Mouse (Mus musculus) midbrain, postnatal 0 days (tissue): ENCODE results near the gene Gdpd5. TPM values are rescaled to one million over a fixed set of nuclear protein-coding genes. Genes with fewer than 3 reads are reported as not detected.

ENCODE experiments used
- ATAC-seq: fragments of 200-750 bp; cut with Nextera tagmentation; 2 replicates; pipeline ENCODE4 v1.8.0; 2017; ENCODE audit warnings: moderate number of reproducible peaks, mild to moderate bottlenecking, moderate TSS enrichment, moderate library complexity; ENCODE audit not compliant: low FRiP score
- DNase-seq: peaks from one replicate; pipeline ENCODE4 v3.0.0-alpha.2; 2015; ENCODE audit warnings: low spot score
- H3K27ac ChIP-seq: fragments of 300-500 bp; sonication (generic); 2 replicates; pipeline ENCODE4 v1.5.1; 2014; ENCODE audit warnings: low read depth, mild to moderate bottlenecking, low read length, mixed read lengths
- H3K27me3 ChIP-seq: fragments of 300-500 bp; sonication (generic); 2 replicates; pipeline ENCODE4 v1.6.1; 2014; ENCODE audit warnings: low read length, control low read depth, mixed read lengths; ENCODE audit not compliant: insufficient read depth
- H3K36me3 ChIP-seq: fragments of 300-500 bp; sonication (generic); 2 replicates; pipeline ENCODE4 v1.6.1; 2014; ENCODE audit warnings: low read length, control low read depth, mixed read lengths; ENCODE audit not compliant: insufficient read depth
- H3K4me1 ChIP-seq: fragments of 300-500 bp; sonication (generic); 2 replicates; pipeline ENCODE4 v1.6.1; 2014; ENCODE audit warnings: mild to moderate bottlenecking, control low read depth, antibody characterized with exemption, low read length, mixed read lengths; ENCODE audit not compliant: insufficient read depth
- H3K4me2 ChIP-seq: fragments of 300-500 bp; sonication (generic); 2 replicates; pipeline ENCODE4 v1.6.1; 2014; ENCODE audit warnings: low read depth, mild to moderate bottlenecking, low read length, mixed read lengths; ENCODE audit not compliant: poor library complexity, severe bottlenecking
- H3K4me3 ChIP-seq: fragments of 300-500 bp; sonication (generic); 2 replicates; pipeline ENCODE4 v1.5.1; 2014; ENCODE audit warnings: low read depth, mild to moderate bottlenecking, low read length, moderate library complexity
- H3K9ac ChIP-seq: fragments of 300-500 bp; sonication (generic); replicated peaks from 2 replicates; pipeline ENCODE4 v1.6.1; 2014; ENCODE audit warnings: mild to moderate bottlenecking, low read length, moderate library complexity, mixed read lengths; ENCODE audit not compliant: poor library complexity, severe bottlenecking
- H3K9me3 ChIP-seq: fragments of 300-500 bp; sonication (generic); 2 replicates; pipeline ENCODE4 v1.6.1; 2016; ENCODE audit warnings: low read length, control low read depth
- CTCF ChIP-seq: IDR thresholded peaks from 2 replicates; pipeline ENCODE4 v1.5.1; 2016; ENCODE audit warnings: antibody characterized with exemption, mild to moderate bottlenecking
- WGBS: fragments of 180-500 bp; shearing (Covaris S2); extraction: QIAGEN DNeasy Blood & Tissue Kit; methylation state at CpG from one replicate; pipeline ENCODE4 v1.1.7; 2014; 5-methylcytosine and 5-hydroxymethylcytosine counted together
- polyA plus RNA-seq: library from polyadenylated mRNA; unstranded; fragments of >200 nt; fragmentation: Nextera tagmentation; extraction: Ambion mirVana; gene quantifications from 2 replicates; pipeline ENCODE4 v1.2.1, GENCODE M21; 2015
- total RNA-seq: library from RNA; depleted of rRNA; stranded (reverse); fragments of >200 nt; gene quantifications from 2 replicates; pipeline ENCODE4 v1.2.3, GENCODE M21; 2014; rRNA removed

Gdpd5 gene
- 41.0 and 44.6 TPM in 2 replicates for total RNA-seq
- 25.9 and 26.0 TPM in 2 replicates for polyA plus RNA-seq

DNA sequence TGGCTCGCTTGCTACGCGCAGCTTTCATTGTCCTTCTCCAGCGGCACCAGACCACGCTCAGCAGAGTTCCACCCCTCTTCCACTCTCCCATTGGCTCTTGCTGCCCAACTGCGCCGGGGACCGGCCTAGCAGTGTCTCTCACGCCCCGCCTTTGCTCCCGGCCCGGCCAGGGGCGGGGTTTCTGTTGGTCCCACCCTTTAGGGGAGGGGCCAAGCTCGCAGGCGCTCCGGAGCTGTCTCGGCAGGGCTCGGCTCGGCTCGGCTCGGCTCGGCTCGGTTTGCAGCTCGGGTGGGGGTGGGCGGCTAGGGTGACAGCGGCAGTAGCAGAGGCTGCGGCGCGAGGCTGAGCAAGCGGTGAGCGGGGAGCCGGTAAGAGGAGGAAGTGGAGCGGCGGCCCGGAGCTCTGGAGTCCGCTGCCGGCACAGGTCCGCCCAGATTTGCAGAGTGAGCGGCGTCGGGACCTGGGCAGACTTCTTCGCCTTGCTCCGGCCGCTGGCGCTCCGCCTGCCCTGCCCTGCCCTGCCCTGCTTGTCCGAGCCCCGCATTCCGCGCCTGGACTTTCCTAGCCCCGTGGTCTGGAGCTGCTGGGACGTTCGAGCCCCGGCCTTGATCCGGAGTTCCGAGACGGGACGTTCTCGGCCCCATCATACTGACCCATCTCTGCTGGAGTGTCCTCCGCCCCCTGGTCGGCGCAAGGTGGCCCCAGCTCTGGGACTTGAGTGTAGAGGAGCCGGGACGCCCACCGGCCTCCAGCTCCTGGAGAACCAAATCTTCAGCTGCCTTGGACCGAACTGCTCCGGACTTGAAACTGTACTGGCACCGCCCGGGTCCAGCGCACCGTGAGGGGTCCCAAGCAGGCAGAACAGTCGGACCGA is at the start of gene Gdpd5:
Gdpd5 (plus strand) TSS at position 201 of the 874 bp plus-strand sequence.
- H3K4me1 ChIP-seq = peaks cover 20% of the 10 kb centered on the region; the same call in 1 of the 2 replicates
- no peaks in the 10 kb centered on the region for H3K27me3 ChIP-seq
- ATAC-seq (peak; percentile 96), DNase-seq (peak; percentile 98)
- no peaks in the 10 kb centered on the region for H3K9me3 ChIP-seq
- no peak for TF ChIP-seq CTCF
- peak within 1 kb of the TSS; percentile 97 for H3K27ac ChIP-seq
- H3K4me3 ChIP-seq = peak within 1 kb of the TSS; percentile 45
- under 1% methylated on average over 72 of the region's 73 CpGs for WGBS
- H3K9ac ChIP-seq = peak within 1 kb of the TSS; percentile 75
- H3K4me2 ChIP-seq = peak within 1 kb of the TSS; percentile 88
- H3K36me3 ChIP-seq = no peaks in the 10 kb centered on the region

- Histone ChIP-seq H3K9ac (no peak overlapping the region), H3K9me3 (no peaks in the 10 kb centered on the region), H3K4me2 (no peak overlapping the region), H3K4me1 (no peaks in the 10 kb centered on the region), H3K27ac (no peak overlapping the region), H3K36me3 (peaks cover 15% of the 10 kb centered on the region), H3K4me3 (no peak overlapping the region), H3K27me3 (no peaks in the 10 kb centered on the region)
- DNase-seq (peak; percentile 63), ATAC-seq (no peak)
- WGBS = 48% methylated on average over 12 of the region's 12 CpGs
- TF ChIP-seq CTCF = peak; percentile 81
These were observed 48.3 kb upstream of the Gdpd5 start for GRCm38 (mm10) chr7:99332774-99333480.

DNA sequence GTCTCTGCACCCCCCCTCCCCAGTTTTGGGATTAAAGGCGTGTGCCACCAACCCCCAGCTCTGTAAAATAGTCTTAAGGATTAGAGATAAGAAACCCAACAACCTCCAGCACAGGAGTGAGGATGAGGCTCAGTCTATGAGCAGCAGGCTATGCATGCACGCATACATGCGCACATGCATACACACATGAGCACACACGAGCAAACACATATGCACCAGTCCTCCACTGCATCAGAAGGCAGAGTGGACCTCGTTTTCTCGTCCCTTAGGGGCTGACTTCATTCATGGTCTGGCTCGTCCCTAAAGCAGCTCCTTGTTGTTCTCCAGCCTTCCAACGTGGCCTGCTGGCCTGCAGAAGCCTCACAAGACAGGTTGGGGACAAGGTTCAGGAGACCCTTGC is 40.5 kb upstream of the Gdpd5 start:
- Histone ChIP-seq H3K27ac (no peak overlapping the region), H3K4me2 (no peak overlapping the region), H3K4me1 (no peaks in the 10 kb centered on the region), H3K36me3 (peaks cover 15% of the 10 kb centered on the region), H3K27me3 (no peaks in the 10 kb centered on the region), H3K4me3 (no peak overlapping the region), H3K9ac (no peak overlapping the region), H3K9me3 (no peaks in the 10 kb centered on the region)
- DNase-seq (no peak), ATAC-seq (no peak)
- WGBS = 79% methylated on average over 8 of the region's 8 CpGs
- TF ChIP-seq CTCF = no peak

GRCm38 (mm10) chr7:99343577-99343976 is 37.6 kb upstream of the Gdpd5 start:
- H3K9me3 ChIP-seq = no peaks in the 10 kb centered on the region
- no peak overlapping the region for H3K4me2 ChIP-seq
- no peaks in the 10 kb centered on the region for H3K36me3 ChIP-seq
- H3K4me3 ChIP-seq = no peak overlapping the region
- 90% methylated on average over 4 of the region's 4 CpGs for WGBS
- H3K27ac ChIP-seq = no peak overlapping the region
- DNase-seq (no peak), ATAC-seq (no peak)
- H3K4me1 ChIP-seq = no peaks in the 10 kb centered on the region
- no peak for TF ChIP-seq CTCF
- no peak overlapping the region for H3K9ac ChIP-seq
- H3K27me3 ChIP-seq = no peaks in the 10 kb centered on the region

DNA sequence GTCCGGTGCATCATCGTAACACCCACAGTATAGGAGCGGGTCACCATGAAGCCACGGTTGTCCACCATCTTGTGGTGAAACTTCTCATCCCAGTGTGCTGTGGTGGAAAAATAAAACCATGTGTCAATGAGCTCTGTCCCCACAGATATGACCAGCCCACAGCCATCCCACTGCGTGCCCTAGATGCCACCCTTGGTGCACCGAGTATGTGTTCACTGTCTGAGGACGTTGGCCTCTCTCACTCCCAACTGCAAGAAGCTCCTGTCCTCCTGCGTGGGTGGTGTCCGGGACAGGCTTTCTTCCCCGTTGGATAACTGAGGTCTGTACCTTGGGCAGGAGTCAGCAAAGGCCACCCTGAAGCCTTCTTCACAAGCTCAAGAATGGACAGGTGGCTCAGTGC is 33.9 kb upstream of the Gdpd5 start:
- 98% methylated on average over 10 of the region's 10 CpGs for WGBS
- no peak overlapping the region for H3K4me2 ChIP-seq
- no peaks in the 10 kb centered on the region for H3K36me3 ChIP-seq
- no peak for DNase-seq
- no peaks in the 10 kb centered on the region for H3K9me3 ChIP-seq
- no peaks in the 10 kb centered on the region for H3K27me3 ChIP-seq
- no peak for TF ChIP-seq CTCF
- H3K9ac ChIP-seq = no peak overlapping the region
- H3K4me1 ChIP-seq = 0 out of 2 replicates have a peak, but pooled peaks cover 4% of the 10 kb centered on the region
- no peak for ATAC-seq
- no peak overlapping the region for H3K4me3 ChIP-seq
- no peak overlapping the region for H3K27ac ChIP-seq

DNA sequence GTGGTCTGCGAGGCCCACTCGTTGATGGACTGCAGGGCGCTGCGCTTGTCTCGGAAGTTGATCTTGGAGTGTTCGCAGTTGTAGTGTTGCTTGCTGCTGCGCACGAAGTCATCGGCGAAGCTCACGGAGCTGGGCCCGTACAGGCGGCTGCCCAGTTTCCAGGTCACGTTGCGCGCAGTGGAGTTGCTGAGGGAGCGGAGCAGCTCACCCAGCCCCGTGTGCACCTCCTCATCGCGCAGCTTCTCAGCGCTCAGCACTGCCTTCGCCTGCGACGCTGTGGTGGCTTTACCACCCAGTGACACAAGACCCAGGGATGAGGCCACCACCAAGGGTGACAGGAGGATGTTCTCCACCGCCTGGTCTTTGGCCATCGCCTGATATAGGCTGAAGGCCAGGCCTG is 32.3 kb upstream of the Gdpd5 start:
- ATAC-seq (no peak), DNase-seq (no peak)
- H3K4me2 ChIP-seq = no peak overlapping the region
- 96% methylated on average over 26 of the region's 26 CpGs for WGBS
- H3K4me3 ChIP-seq = no peak overlapping the region
- no peak overlapping the region for H3K9ac ChIP-seq
- 0 out of 2 replicates have a peak, but pooled peaks cover 4% of the 10 kb centered on the region for H3K4me1 ChIP-seq
- no peak for TF ChIP-seq CTCF
- no peaks in the 10 kb centered on the region for H3K9me3 ChIP-seq
- H3K27ac ChIP-seq = no peak overlapping the region
- H3K27me3 ChIP-seq = no peaks in the 10 kb centered on the region
- no peaks in the 10 kb centered on the region for H3K36me3 ChIP-seq
